Mouse (Mus musculus): ENCODE results near the gene Plekhh3.

The Plekhh3 gene

GRCm38 (mm10) chr11:101170811-101171610 is at the start of gene Plekhh3:
Plekhh3 (minus strand) TSS chr11:101171351.
- DNase-seq (ENCODE audit: low spot score): peak; percentile 97

GRCm38 (mm10) chr11:101220853-101221252 is 49.7 kb upstream of the Plekhh3 start:
- no peak for DNase-seq (ENCODE audit: low spot score)

- no peak for DNase-seq (ENCODE audit: low spot score)
These were observed 47.4 kb upstream of the Plekhh3 start for GRCm38 (mm10) chr11:101218436-101219055.

- no peak for DNase-seq (ENCODE audit: low spot score)
These were observed 45.8 kb upstream of the Plekhh3 start for GRCm38 (mm10) chr11:101216936-101217335.

DNA sequence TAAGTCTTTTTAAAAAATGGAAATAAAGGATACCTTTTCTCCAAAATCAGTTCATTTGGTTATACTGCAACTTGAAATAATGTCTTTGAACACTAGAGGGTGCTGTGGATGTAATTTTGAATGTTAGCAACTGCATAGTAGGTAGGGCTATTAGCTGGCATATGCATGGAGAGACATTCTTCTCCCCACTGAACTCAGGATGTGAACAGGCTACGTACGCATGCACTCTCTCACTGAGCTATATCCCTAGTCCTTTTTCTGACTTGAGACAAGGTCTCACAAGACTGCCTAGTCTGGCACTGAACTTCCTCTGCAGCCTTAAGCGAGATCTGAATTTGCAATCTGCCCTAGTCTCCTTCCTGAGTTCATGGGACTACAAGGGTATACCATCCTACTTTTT is 40.8 kb upstream of the Plekhh3 start:
- DNase-seq (ENCODE audit: low spot score): peak; percentile 91

DNA sequence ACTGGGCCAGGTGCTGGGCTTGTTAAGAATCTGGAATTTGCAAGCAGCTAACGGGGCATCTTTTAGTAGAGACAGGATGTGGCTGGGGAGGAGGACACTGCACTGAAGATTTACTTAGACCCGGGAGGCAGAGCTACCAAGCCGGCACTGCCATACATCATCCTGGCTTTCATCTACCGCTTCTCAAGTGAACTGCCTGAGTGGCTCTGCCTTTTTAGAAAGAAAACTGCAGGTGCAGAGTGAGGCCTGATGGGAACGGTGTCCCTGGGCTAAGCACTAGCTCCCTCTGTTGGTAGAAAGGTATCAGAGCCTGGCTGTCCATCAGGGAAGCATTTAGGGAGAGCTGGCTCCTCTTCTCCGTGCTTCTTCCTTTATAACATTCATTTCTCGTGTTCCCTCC is 29.8 kb upstream of the Plekhh3 start:
- peak; percentile 79 for DNase-seq (ENCODE audit: low spot score)

DNA sequence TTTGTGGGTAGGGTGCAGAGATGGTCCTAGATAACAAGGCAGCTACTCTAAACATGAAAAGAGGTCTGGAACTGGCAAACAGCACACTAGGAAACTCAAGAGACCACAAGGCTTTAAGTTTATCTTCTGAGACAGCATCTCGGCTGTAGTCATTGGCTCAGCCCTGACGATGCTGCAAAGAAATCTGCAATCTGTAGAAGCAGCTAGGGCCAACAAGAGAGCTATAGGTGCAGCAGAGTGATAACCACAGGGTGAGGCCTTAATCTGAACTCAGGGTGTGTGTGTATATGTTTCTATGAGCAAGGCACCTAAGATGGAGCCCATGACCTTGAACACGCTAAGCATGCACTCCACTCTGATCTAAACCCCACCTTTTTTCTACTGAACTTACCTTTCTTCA is 28.4 kb upstream of the Plekhh3 start:
- DNase-seq (ENCODE audit: low spot score): no peak

- DNase-seq (ENCODE audit: low spot score): no peak
These were observed 25.0 kb upstream of the Plekhh3 start for GRCm38 (mm10) chr11:101196175-101196574.

GRCm38 (mm10) chr11:101195571-101195970 is 24.4 kb upstream of the Plekhh3 start:
- DNase-seq (ENCODE audit: low spot score): no peak

GRCm38 (mm10) chr11:101195101-101195500 is 23.9 kb upstream of the Plekhh3 start:
- no peak for DNase-seq (ENCODE audit: low spot score)

DNA sequence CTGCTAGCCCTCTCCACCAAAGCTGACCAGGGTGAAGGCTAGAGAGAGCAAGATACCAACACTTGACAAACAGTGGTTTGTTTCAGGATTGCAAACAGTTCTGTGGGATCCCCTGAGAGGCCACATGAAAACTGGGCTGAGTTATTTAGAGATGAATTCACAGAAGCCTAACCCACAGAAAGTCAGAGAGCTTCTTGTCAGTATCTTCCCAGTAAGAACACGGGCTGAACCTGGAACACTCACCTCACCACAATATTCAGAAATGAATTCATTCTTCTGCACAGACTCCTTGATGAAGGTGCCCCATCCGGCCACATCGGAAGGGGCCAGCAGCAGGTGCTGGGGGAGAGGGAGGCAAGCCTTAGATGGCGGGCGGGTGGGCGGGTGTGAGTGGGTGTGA is 23.5 kb upstream of the Plekhh3 start:
- DNase-seq (ENCODE audit: low spot score): no peak

DNA sequence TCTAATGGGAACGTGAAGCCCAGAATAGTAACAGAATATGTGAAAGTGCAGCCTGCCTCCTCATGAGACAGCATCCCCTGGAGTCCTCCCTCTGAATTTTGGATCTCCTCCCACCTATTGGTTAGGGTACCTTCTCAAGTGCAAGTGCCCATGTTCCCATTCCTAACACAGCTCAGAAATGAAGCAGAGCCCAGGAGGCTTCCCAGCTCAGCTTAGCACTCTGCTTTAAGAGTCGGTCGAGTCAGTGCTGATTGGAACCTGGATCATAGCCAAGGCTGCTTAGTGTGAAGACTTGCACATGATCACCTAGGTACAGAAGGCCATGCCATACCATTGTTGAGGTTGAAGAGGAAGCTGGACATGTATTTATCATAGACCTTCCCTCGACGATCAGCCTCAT is 23.0 kb upstream of the Plekhh3 start:
- DNase-seq (ENCODE audit: low spot score): no peak

- DNase-seq (ENCODE audit: low spot score): no peak
These were observed 21.9 kb upstream of the Plekhh3 start for GRCm38 (mm10) chr11:101193076-101193475.

- DNase-seq (ENCODE audit: low spot score): no peak
These were observed 21.5 kb upstream of the Plekhh3 start for GRCm38 (mm10) chr11:101192646-101193045.

- DNase-seq (ENCODE audit: low spot score): no peak
These were observed 20.8 kb upstream of the Plekhh3 start for GRCm38 (mm10) chr11:101191919-101192470.

DNA sequence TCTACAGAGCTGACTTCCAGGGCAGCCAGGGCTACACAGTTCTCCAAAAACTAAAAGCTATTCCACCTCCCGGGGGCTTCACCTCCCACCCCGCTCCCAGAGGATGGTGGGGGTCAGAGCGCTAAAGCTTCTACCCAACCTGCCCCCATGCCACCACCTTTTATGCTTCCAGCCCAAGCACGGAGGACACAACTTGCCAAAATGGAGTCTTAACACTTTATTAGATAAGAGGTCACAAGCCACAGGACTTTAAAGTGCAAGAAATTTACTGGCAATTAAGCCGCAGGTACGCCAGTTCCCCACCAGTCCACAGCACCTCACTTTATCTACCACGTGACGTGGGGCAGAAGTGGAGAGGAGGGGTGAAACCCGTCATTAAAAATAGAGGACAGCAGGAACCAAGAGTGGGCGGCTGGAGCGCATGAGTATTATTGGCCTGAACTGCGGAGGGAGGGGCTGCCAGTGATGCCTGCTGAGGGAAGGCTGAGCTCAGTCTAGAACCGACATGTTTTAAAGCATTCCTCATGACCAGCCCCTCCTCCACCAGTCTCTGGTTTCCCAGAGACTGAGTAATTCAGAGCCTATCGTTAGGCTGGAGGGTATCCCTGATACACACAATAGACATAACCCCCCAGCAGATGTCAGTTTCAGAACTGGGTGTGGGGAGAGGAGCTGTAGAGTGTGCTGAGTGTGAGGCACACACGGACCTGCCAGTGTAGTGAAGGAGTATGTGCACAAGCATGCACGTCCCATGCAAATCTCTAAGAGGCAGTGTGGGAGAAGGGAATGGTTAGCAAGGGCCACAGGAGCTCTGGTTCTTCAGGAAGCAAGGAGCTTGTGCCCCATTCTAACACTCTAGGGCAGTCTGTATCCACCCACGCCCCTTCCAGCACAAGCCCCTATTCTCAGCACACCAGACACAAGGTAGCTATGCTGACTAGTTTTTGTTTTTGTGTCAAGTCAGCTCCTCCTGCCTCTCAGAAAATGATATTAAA is 20.1 kb upstream of the Plekhh3 start:
- DNase-seq (ENCODE audit: low spot score): no peak

DNA sequence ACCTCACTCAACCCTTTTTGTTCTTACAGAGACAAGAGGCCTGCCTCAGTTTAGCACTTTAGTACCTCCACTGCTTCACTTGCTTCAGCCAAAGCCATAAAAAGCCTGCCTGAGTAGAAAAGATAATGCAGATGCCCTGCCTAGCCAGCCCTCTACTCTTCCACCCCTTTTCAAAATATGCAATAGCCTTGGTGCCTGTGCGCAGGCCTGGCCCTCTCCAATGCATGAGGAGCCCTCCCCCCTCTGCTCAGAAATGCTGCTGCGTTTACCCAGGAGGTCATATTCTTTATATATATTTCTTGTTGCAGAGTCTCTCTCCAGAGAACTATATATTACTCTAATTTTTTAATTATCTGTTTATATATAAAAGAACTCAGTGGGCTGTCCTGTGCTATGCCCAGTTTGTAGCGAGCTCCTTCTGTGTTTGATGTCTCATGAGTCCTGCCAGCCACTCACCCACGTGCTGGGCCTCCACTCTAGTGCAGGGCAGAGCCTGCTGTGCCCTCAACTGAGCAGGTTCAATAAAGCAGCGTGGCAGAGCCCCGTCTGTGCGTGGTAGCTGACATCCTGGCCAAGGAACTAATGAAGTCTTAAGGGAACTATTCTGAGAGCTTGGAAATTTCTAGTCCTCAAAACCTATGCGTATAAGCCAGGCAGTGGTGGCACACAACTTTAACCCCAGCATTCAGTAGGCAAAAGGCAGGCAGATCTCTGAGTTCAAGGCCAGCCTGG is 19.2 kb upstream of the Plekhh3 start:
- DNase-seq (ENCODE audit: low spot score): no peak

GRCm38 (mm10) chr11:101189495-101190180 is 18.5 kb upstream of the Plekhh3 start:
- peak; percentile 54 for DNase-seq (ENCODE audit: low spot score)

DNA sequence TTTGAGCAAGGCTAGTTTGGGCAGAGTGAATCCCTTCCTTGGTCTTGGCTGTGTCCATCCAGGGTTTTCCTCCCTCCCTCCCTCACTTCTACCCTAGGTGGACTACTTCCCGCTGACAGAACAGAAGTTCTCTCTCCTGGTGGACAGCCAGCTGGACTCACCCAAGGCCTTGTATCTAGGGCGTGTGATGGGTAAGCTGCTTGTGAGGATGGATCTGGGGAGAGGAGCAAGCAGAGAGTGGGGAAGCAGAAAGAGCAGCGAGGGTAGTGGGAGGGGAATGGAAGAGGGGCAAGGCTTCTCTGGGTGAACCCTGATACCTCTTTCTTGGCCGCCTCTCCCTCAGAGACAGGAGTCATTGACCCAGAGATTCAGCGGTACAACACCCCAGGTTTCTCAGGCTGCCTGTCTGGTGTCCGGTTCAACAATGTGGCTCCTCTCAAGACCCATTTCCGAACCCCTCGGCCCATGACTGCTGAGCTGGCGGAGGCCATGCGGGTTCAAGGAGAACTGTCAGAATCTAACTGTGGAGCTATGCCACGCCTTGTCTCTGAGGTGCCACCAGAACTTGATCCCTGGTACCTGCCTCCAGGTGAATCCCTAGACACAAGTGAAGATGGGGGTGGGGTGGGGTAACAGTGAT is 17.1 kb upstream of the Plekhh3 start:
- no peak for DNase-seq (ENCODE audit: low spot score)

DNA sequence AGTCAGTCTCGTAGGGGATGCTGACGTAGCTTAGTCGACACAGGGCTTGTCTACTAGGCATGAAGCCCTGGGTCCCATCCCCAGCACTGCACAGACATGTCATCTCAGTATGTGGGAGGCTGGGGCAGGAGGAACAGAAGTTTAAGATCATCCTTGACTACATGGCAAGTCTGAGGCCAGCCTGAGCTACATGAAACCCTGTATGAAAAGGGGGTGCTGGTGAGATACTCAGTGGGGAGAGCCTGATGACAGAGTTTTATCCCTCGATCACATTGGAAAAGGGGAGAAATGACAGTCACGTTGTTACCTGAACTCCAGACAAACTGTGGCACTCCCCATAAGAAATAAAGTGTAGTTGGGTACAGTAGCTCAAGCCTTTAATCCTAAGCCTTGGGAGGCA is 16.4 kb upstream of the Plekhh3 start:
- DNase-seq (ENCODE audit: low spot score): no peak

All from retina, embryonic 14.5 days (tissue).